Mouse (Mus musculus): ENCODE measurements around the gene Gm3194. TPM values are rescaled to one million over a fixed set of nuclear protein-coding genes. Genes with fewer than 3 reads are reported as not detected.
"Not testable (repeated sequence)": the region's sequence is repeated elsewhere in the genome, so short reads cannot be mapped to it uniquely, and the experiment has no call there.

The Gm3194 gene
- total RNA-seq (2022), result under 1 TPM in 3 of 4 experiments, not detected in 1; 0.30 to 0.63 (median 0.37) TPM

DNA sequence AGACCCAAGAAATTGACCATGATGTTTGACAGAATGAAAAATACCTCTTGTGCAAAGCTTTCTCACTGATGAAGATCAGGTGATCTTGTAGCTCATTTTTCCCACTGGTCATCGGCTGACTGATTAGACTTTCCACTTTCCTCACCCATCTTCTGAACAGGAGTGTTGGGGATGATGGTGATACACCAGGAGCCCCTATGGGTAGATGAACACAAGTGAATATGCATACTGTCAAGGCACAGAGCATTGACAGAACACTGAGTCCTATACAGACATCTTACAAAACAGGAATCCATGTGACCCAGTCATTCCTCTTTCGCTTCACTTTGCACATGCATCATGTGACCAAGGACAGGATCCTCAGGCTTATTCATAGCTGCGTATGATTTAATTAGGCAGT, at the start of gene Gm3194:
TSS of gene Gm3194 (minus strand) at position 101 of the 400 bp plus-strand sequence.
- not testable (repeated sequence) for DNase-seq (ENCODE audit: low spot score)

GRCm38 (mm10) chr14:5501374-5501773, 46.1 kb upstream of the Gm3194 start, which contains the start of gene Gm3488:
Gm3488 (plus strand) TSS chr14:5501674.
- DNase-seq (ENCODE audit: low spot score), result not testable (repeated sequence)

DNA sequence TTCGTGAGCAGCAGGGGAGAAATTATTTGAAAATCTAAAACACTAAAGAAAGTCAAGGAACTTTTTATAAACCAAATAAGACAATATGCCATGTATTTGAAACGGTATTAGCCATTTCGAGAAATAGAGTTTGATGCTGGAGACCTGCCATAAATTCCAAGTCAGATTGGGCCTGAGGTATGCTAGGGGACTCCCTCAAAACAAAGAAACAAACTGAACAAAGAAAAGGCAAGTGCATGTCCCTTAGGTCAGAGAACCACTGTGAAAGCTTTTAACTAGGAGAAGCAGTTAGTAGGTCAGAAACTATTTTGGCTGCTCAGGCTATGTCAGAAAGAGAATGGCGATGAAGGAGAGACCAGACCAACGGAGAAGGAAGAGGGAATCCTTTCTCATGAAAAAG, 28.6 kb upstream of the Gm3194 start, which contains the start of gene Gm3187:
TSS of gene Gm3187 (plus strand) at position 301 of the 400 bp plus-strand sequence.
- DNase-seq (ENCODE audit: low spot score), result not testable (repeated sequence)

- not testable (repeated sequence) for DNase-seq (ENCODE audit: low spot score)
These were observed 22.5 kb upstream of the Gm3194 start, which contains the start of gene Gm8246 for GRCm38 (mm10) chr14:5477730-5478129. Gm8246 (minus strand) TSS chr14:5477830.

DNA sequence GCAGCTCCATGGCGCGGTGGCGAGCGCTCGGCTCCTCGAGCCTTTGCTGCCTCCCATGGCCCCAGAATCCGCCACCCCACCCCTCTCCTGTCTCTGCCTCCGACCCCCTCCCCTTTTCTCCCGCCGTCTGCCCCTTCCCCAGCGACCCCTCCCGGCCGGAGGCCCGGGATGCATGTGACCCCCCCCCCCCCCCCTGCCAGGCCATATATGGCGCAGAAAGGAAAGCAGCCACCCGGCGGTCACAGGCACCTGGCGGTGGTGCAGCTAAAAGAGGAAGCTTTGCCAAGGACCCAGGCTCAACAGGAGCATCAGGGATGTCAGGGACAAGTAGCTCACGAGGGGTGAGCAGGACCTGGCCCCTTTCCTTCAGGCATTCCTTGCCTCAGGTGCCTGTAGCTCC, 5.2 kb upstream of the Gm3194 start:
- not testable (repeated sequence) for DNase-seq (ENCODE audit: low spot score)

DNA sequence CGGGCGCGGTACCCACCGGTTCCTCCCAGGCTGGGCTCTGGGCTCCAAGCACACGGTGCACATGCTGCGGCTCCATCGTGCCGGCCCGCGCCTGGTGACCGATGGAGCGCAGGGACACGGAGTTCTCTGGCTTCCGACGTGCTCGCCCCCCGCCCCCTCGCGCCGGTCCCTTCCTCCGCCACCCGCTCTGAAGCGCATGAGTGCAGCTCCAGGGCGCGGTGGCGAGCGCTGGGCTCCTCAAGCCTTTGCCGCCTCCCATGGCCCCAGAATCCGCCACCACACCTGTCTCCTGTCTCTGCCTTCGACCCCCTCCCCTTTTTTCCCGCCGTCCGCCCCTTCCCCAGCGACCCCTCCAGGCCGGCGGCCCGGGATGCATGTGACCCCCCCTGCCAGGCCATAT, 66.3 kb downstream of the Gm3194 start, which contains the start of gene Gm3500:
TSS of gene Gm3500 (minus strand) at position 101 of the 400 bp plus-strand sequence.
- not testable (repeated sequence) for DNase-seq (ENCODE audit: low spot score)

Other genes with a start within 250 kb of the Gm3194 start
- gene Gm3526, start 194.9 kb downstream of the Gm3194 start, total RNA-seq (2022), result not detected
- not detected for gene Gm3542, start 120.5 kb downstream of the Gm3194 start, total RNA-seq (2022)
- gene Gm3500, start 66.4 kb downstream of the Gm3194 start, total RNA-seq (2022), result not detected
- gene Gm8246, start 22.4 kb upstream of the Gm3194 start, total RNA-seq (2022), result not detected
- not detected for gene Gm3187, start 28.7 kb upstream of the Gm3194 start, total RNA-seq (2022)
- not detected for gene Gm3488, start 46.2 kb upstream of the Gm3194 start, total RNA-seq (2022)
- gene Gm3532, start 83.0 kb upstream of the Gm3194 start, total RNA-seq (2022), result not detected
- not detected for gene Gm8265, start 177.6 kb upstream of the Gm3194 start, total RNA-seq (2022)
- not detected for gene Gm9603, start 232.0 kb upstream of the Gm3194 start, total RNA-seq (2022)

All from heart, adult 8-10 months (tissue).